Mouse (Mus musculus) lung, postnatal 0 days (tissue): ENCODE measurements at regions not wholly inside any gene's neighbourhood (a gene's known extent, or its start where the extent isn't known, plus 50 kb on each side); places are given as distances from the start of the nearest gene placed in this dataset.

Experiments
- ATAC-seq: fragments of 200-750 bp; cut with Nextera tagmentation; 2 replicates; pipeline ENCODE4 v1.8.0; 2017; ENCODE audit warnings: moderate library complexity
- DNase-seq: peaks from one replicate; pipeline ENCODE4 v3.0.0-alpha.2; 2016; ENCODE audit warnings: low spot score
- H3K27ac ChIP-seq: fragments of 300-500 bp; sonication (generic); 2 replicates; pipeline ENCODE4 v1.5.1; 2014; ENCODE audit warnings: antibody characterized with exemption, mild to moderate bottlenecking, low read length, mixed read lengths
- H3K27me3 ChIP-seq: fragments of 300-500 bp; sonication (generic); replicated peaks from 2 replicates; pipeline ENCODE4 v1.6.1; 2014; ENCODE audit warnings: low read length, mixed read lengths; ENCODE audit not compliant: insufficient read depth
- H3K36me3 ChIP-seq: fragments of 300-500 bp; sonication (generic); 2 replicates; pipeline ENCODE4 v1.6.1; 2014; ENCODE audit warnings: low read length, mixed read lengths; ENCODE audit not compliant: insufficient read depth
- H3K4me1 ChIP-seq: fragments of 300-500 bp; sonication (generic); 2 replicates; pipeline ENCODE4 v1.6.1; 2014; ENCODE audit warnings: antibody characterized with exemption, low read depth, low read length, mixed read lengths; ENCODE audit not compliant: insufficient read depth
- H3K4me2 ChIP-seq: fragments of 300-500 bp; sonication (generic); replicated peaks from 2 replicates; pipeline ENCODE4 v1.6.1; 2014; ENCODE audit warnings: low read depth, mild to moderate bottlenecking, low read length, moderate library complexity, mixed read lengths
- H3K4me3 ChIP-seq: fragments of 300-500 bp; sonication (generic); 2 replicates; pipeline ENCODE4 v1.5.1; 2014; ENCODE audit warnings: low read depth, low read length
- H3K9ac ChIP-seq: fragments of 300-500 bp; sonication (generic); replicated peaks from 2 replicates; pipeline ENCODE4 v1.6.1; 2014; ENCODE audit warnings: low read depth, mild to moderate bottlenecking
- H3K9me3 ChIP-seq: fragments of 300-500 bp; sonication (generic); 2 replicates; pipeline ENCODE4 v1.6.1; 2016; ENCODE audit warnings: low read length, mixed read lengths
- CTCF ChIP-seq: IDR thresholded peaks from 2 replicates; pipeline ENCODE4 v1.5.1; 2016; ENCODE audit warnings: antibody characterized with exemption, mild to moderate bottlenecking
- EP300 ChIP-seq: IDR thresholded peaks from 2 replicates; pipeline ENCODE4 v1.6.1; 2016; ENCODE audit warnings: antibody characterized with exemption, mild to moderate bottlenecking, control low read depth
- WGBS: fragments of 180-500 bp; shearing (Covaris S2); extraction: QIAGEN DNeasy Blood & Tissue Kit; methylation state at CpG from one replicate; pipeline ENCODE4 v1.1.7; 2014; 5-methylcytosine and 5-hydroxymethylcytosine counted together

GRCm38 (mm10) chr14:106034933-106035665 lies 70.9 kb upstream of the Trim52 start:
- TF ChIP-seq CTCF (no peak), EP300 (no peak)
- 76% methylated on average over 10 of the region's 10 CpGs for WGBS
- ATAC-seq: no peak
- no peak overlapping the region for H3K4me2 ChIP-seq
- H3K9ac ChIP-seq: no peak overlapping the region
- H3K4me1 ChIP-seq: no peaks in the 10 kb centered on the region
- H3K36me3 ChIP-seq: no peaks in the 10 kb centered on the region
- H3K27ac ChIP-seq: no peak overlapping the region
- H3K9me3 ChIP-seq: no peaks in the 10 kb centered on the region
- H3K4me3 ChIP-seq: no peak overlapping the region
- no peak for DNase-seq
- no peaks in the 10 kb centered on the region for H3K27me3 ChIP-seq

- no peaks in the 10 kb centered on the region for H3K4me1 ChIP-seq
- no peak overlapping the region for H3K27ac ChIP-seq
- TF ChIP-seq EP300: no peak
- TF ChIP-seq CTCF: no peak
- WGBS: 72% methylated on average over 1 of the region's 1 CpGs
- H3K4me3 ChIP-seq: no peak overlapping the region
- H3K4me2 ChIP-seq: no peak overlapping the region
- DNase-seq (no peak), ATAC-seq (no peak)
- no peaks in the 10 kb centered on the region for H3K9me3 ChIP-seq
- no peaks in the 10 kb centered on the region for H3K27me3 ChIP-seq
- no peak overlapping the region for H3K9ac ChIP-seq
- H3K36me3 ChIP-seq: no peaks in the 10 kb centered on the region
These were observed 61.7 kb upstream of the Trim52 start for GRCm38 (mm10) chr14:106044274-106044673.

GRCm38 (mm10) chr14:106050231-106050630 lies 55.8 kb upstream of the Trim52 start:
- H3K4me3 ChIP-seq: no peak overlapping the region
- H3K27ac ChIP-seq: no peak overlapping the region
- no peaks in the 10 kb centered on the region for H3K9me3 ChIP-seq
- TF ChIP-seq EP300 (no peak), CTCF (no peak)
- 52% methylated on average over 1 of the region's 1 CpGs for WGBS
- ATAC-seq (no peak), DNase-seq (no peak)
- H3K4me2 ChIP-seq: no peak overlapping the region
- no peaks in the 10 kb centered on the region for H3K27me3 ChIP-seq
- H3K9ac ChIP-seq: no peak overlapping the region
- no peaks in the 10 kb centered on the region for H3K4me1 ChIP-seq
- H3K36me3 ChIP-seq: no peaks in the 10 kb centered on the region

- Histone ChIP-seq H3K27me3 (no peaks in the 10 kb centered on the region), H3K36me3 (no peaks in the 10 kb centered on the region), H3K9ac (no peak overlapping the region), H3K27ac (no peak overlapping the region), H3K9me3 (no peaks in the 10 kb centered on the region), H3K4me1 (no peaks in the 10 kb centered on the region), H3K4me2 (no peak overlapping the region), H3K4me3 (no peak overlapping the region)
- peak; percentile 66 for DNase-seq
- TF ChIP-seq EP300: no peak
- no peak for TF ChIP-seq CTCF
- WGBS: 31% methylated on average over 6 of the region's 6 CpGs
- ATAC-seq: peak; percentile 50
These were observed 53.1 kb upstream of the Trim52 start for GRCm38 (mm10) chr14:106052585-106053551.
